Mouse (Mus musculus) embryo, embryonic 10.5 days (tissue): Measurements from ENCODE around the gene Pde1b.
A peak's percentile ranks its signal among the peaks of the same experiment; 100 is the strongest.

Experiments used
- DNase-seq: peaks from one replicate; pipeline ENCODE4 v3.0.0-alpha.2; 2015; ENCODE audit warnings: low spot score

Pde1b gene

GRCm38 (mm10) chr15:103551053-103551452 is 48.2 kb downstream of the Pde1b start:
- peak; percentile 12 for DNase-seq

DNA sequence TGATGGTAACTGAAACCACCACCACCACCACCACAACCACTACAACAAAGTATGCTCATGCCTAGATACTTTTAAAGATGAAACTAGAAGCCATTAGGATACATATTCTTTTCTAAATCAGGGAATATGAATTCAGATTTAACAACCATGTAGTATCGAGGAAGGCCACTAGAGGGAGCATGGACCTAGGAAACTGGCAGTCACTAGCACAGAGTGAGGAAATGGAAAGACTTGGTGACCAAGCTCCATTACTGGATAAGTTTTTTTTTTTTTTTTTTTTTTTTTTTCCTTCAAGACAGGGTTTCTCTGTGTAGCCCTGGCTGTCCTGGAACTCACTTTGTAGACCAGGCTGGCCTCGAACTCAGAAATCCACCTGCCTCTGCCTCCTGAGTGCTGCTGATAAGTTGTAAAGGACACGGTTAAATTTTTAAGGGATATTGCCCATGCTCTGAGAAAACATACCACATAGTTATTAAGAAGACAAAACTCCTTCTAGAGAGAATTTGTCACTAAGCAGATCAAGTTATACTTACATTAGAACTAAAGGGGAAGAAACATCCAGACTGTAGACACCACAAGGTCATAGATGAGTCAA is 49.4 kb downstream of the Pde1b start:
- DNase-seq, result peak; percentile 85

DNA sequence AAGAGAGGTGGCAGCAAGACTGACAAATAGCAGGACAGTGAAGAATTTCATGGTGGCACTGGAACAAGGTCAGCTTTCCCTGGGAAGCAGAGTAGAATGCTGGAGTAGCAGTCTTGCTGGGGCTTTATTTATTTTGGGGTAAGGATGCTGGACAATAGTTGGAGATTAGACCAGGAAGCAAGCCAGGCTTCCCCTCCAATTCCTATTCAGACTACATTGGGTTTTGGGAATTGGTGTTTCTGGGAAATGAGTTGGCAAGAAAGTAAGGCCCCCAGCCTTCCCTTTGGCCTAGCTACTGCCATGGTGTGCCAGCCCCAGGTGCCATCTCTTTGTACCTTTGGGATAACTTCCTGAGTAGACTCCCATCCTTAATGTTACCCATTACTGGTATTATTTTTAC is 62.1 kb downstream of the Pde1b start, which contains the start of gene Glycam1:
TSS of gene Glycam1 (minus strand) at position 101 of the 400 bp plus-strand sequence.
- no peak for DNase-seq
